Mouse (Mus musculus) lung, postnatal 0 days (tissue): Measurements from ENCODE around the gene Tmem132d.

ENCODE experiments used
- CTCF ChIP-seq: IDR thresholded peaks from 2 replicates; pipeline ENCODE4 v1.5.1; 2016; ENCODE audit warnings: antibody characterized with exemption, mild to moderate bottlenecking
- EP300 ChIP-seq: IDR thresholded peaks from 2 replicates; pipeline ENCODE4 v1.6.1; 2016; ENCODE audit warnings: antibody characterized with exemption, mild to moderate bottlenecking, control low read depth

GRCm38 (mm10) chr5:128424213-128424612 lies 8.7 kb downstream of the Tmem132d start:
- TF ChIP-seq CTCF (no peak), EP300 (no peak)
